Mouse (Mus musculus) embryonic facial prominence, embryonic 14.5 days (tissue): Measurements from ENCODE around the gene Tmem9b. TPM values are rescaled to one million over a fixed set of nuclear protein-coding genes. Genes with fewer than 3 reads are reported as not detected.

Experiments used
- ATAC-seq: fragments of 200-750 bp; cut with Nextera tagmentation; 2 replicates; pipeline ENCODE4 v1.8.0; 2017; ENCODE audit warnings: low read depth, moderate number of reproducible peaks, moderate TSS enrichment
- DNase-seq: peaks from one replicate; pipeline ENCODE4 v3.0.0-alpha.2; 2015; ENCODE audit warnings: low spot score
- H3K27ac ChIP-seq: fragments of 300-500 bp; sonication (generic); replicated peaks from 2 replicates; pipeline ENCODE4 v1.5.1; 2014; ENCODE audit warnings: low read depth, mild to moderate bottlenecking, low read length, moderate library complexity
- H3K27me3 ChIP-seq: fragments of 300-500 bp; sonication (generic); replicated peaks from 2 replicates; pipeline ENCODE4 v1.6.1; 2014; ENCODE audit warnings: low read length; ENCODE audit not compliant: control insufficient read depth, insufficient read depth
- H3K36me3 ChIP-seq: fragments of 300-500 bp; sonication (generic); 2 replicates; pipeline ENCODE4 v1.6.1; 2014; ENCODE audit warnings: low read length, mixed read lengths; ENCODE audit not compliant: control insufficient read depth, insufficient read depth
- H3K4me1 ChIP-seq: fragments of 300-500 bp; sonication (generic); 2 replicates; pipeline ENCODE4 v1.6.1; 2014; ENCODE audit warnings: antibody characterized with exemption, low read length; ENCODE audit not compliant: control insufficient read depth, insufficient read depth
- H3K4me2 ChIP-seq: fragments of 300-500 bp; sonication (generic); 2 replicates; pipeline ENCODE4 v1.6.1; 2014; ENCODE audit warnings: low read depth, mild to moderate bottlenecking, low read length, moderate library complexity, mixed read lengths
- H3K4me3 ChIP-seq: fragments of 300-500 bp; sonication (generic); 2 replicates; pipeline ENCODE4 v1.5.1; 2014; ENCODE audit warnings: low read depth, mild to moderate bottlenecking, low read length
- H3K9ac ChIP-seq: fragments of 300-500 bp; sonication (generic); 2 replicates; pipeline ENCODE4 v1.6.1; 2014; ENCODE audit warnings: low read depth, mild to moderate bottlenecking, low read length, moderate library complexity, mixed read lengths
- H3K9me3 ChIP-seq: fragments of 300-500 bp; sonication (generic); 2 replicates; pipeline ENCODE4 v1.6.1; 2016; ENCODE audit warnings: low read length; ENCODE audit not compliant: control insufficient read depth
- WGBS: fragments of 180-500 bp; shearing (Covaris S2); extraction: QIAGEN DNeasy Blood & Tissue Kit; methylation state at CpG from one replicate; pipeline ENCODE4 v1.1.7; 2014; 5-methylcytosine and 5-hydroxymethylcytosine counted together
- polyA plus RNA-seq: library from polyadenylated mRNA; unstranded; fragments of >200 nt; fragmentation: Nextera tagmentation; extraction: Ambion mirVana; gene quantifications from 2 replicates; pipeline ENCODE4 v1.2.1, GENCODE M21; 2014

Tmem9b gene
- polyA plus RNA-seq, 1 experiment from 2014 or later = 73.6 TPM

GRCm38 (mm10) chr7:109723114-109723513, 29.6 kb downstream of the Tmem9b start:
- no peak overlapping the region for H3K4me2 ChIP-seq
- 91% methylated on average over 7 of the region's 8 CpGs for WGBS

GRCm38 (mm10) chr7:109722618-109723017, 30.1 kb downstream of the Tmem9b start:
- Histone ChIP-seq H3K9ac (no peak overlapping the region), H3K27ac (no peak overlapping the region), H3K27me3 (no peaks in the 10 kb centered on the region), H3K4me1 (no peaks in the 10 kb centered on the region), H3K4me2 (no peak overlapping the region), H3K36me3 (no peaks in the 10 kb centered on the region), H3K4me3 (no peak overlapping the region), H3K9me3 (0 out of 2 replicates have a peak, but pooled peaks cover 4% of the 10 kb centered on the region)
- ATAC-seq (no peak), DNase-seq (no peak)
- 99% methylated on average over 2 of the region's 2 CpGs for WGBS

More at GRCm38 (mm10) chr7:109723114-109723513, 29.6 kb downstream of the Tmem9b start:
- H3K9ac ChIP-seq = no peak overlapping the region
- H3K4me1 ChIP-seq = no peaks in the 10 kb centered on the region
- H3K36me3 ChIP-seq = no peaks in the 10 kb centered on the region
- H3K27ac ChIP-seq = no peak overlapping the region
- H3K27me3 ChIP-seq = no peaks in the 10 kb centered on the region
- 0 out of 2 replicates have a peak, but pooled peaks cover 4% of the 10 kb centered on the region for H3K9me3 ChIP-seq
- no peak for DNase-seq
- no peak for ATAC-seq
- no peak overlapping the region for H3K4me3 ChIP-seq

DNA sequence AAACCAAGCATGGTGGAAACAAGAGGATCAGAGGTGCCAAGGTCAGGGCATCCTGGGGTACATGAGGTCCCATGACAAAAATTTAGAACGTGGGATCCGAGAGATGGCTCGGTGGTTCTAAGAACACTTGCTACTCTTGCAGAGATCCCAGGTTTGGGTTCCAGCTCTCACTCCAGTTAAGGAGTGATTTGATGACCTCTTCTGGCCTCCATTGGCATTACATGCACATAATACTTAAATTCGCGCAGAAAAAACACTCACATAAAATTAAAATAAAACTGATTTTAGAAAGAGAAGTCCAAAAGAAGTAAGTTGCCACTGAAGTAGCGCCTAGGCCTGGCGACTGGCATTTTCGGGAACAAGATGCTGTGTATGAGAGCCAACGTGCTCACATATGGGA, 33.4 kb downstream of the Tmem9b start:
- WGBS = 55% methylated on average over 9 of the region's 9 CpGs
- Histone ChIP-seq H3K9ac (no peak overlapping the region), H3K27me3 (no peaks in the 10 kb centered on the region), H3K27ac (no peak overlapping the region), H3K4me3 (no peak overlapping the region), H3K36me3 (no peaks in the 10 kb centered on the region), H3K4me2 (no peak overlapping the region), H3K4me1 (no peaks in the 10 kb centered on the region), H3K9me3 (0 out of 2 replicates have a peak, but pooled peaks cover 4% of the 10 kb centered on the region)
- ATAC-seq (no peak), DNase-seq (peak; percentile 81)

DNA sequence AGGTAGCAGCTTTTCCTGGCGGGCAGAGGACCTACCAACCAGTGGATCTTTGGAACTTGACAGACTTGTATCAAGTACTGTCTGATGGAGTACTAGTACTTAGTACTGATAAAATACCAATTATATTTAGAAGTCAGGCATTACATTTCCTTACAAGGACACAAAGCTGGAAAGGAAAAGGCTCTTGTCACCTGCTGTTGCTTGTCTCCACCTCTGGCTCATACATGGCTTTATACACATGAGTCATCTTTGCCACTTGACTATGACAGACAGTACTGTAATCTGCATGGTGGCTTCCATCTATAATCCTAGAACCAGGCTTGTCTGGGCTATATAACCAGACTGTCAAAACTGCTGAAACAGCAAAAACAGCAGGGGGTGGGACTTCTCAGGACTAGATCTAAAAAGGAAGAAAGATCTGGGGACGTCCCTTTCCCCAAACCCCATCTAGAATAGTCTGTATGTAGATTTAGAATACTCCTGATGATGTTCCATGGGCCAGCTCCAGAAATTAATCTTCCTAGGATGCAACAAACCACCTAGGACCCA, 39.2 kb downstream of the Tmem9b start:
- WGBS = 79% methylated on average over 2 of the region's 2 CpGs
- DNase-seq (no peak), ATAC-seq (no peak)
- no peak overlapping the region for H3K4me2 ChIP-seq
- H3K9me3 ChIP-seq = no peaks in the 10 kb centered on the region
- H3K27me3 ChIP-seq = no peaks in the 10 kb centered on the region
- peaks cover 37% of the 10 kb centered on the region for H3K36me3 ChIP-seq
- no peak overlapping the region for H3K9ac ChIP-seq
- H3K27ac ChIP-seq = no peak overlapping the region
- H3K4me1 ChIP-seq = 0 out of 2 replicates have a peak, but pooled peaks cover 3% of the 10 kb centered on the region
- no peak overlapping the region for H3K4me3 ChIP-seq

DNA sequence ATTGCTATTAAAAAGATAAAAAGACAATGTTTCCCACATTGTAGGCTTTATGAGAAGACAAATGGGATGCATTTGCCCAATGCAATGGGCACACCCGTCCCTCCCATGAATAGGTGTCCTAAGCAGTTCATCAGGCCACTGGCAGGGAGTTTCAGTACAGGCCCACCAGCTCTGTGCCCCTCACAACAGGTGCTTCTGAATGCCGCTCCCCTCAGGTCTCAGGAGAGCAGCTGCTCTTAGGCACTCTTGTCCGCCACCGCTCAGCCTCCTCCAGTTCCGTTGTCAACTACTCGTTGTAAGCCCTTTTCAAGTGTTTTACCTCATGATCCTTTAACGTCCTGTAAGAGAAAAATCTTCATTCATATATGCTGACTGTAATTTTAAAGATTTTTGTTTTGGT, 40.5 kb downstream of the Tmem9b start:
- Histone ChIP-seq H3K9me3 (no peaks in the 10 kb centered on the region), H3K27me3 (no peaks in the 10 kb centered on the region), H3K27ac (no peak overlapping the region), H3K36me3 (peaks cover 37% of the 10 kb centered on the region), H3K4me2 (no peak overlapping the region), H3K4me1 (peaks cover 3% of the 10 kb centered on the region; the same call in 1 of the 2 replicates), H3K9ac (no peak overlapping the region), H3K4me3 (no peak overlapping the region)
- WGBS = 89% methylated on average over 7 of the region's 7 CpGs
- DNase-seq (no peak), ATAC-seq (no peak)

GRCm38 (mm10) chr7:109710069-109710468, 42.6 kb downstream of the Tmem9b start:
- no peak overlapping the region for H3K4me3 ChIP-seq
- H3K27me3 ChIP-seq = no peaks in the 10 kb centered on the region
- no peaks in the 10 kb centered on the region for H3K9me3 ChIP-seq
- no peak for DNase-seq
- no peak overlapping the region for H3K9ac ChIP-seq
- H3K27ac ChIP-seq = 0 out of 2 replicates have a peak overlapping the region, but pooled peaks have one; percentile 41
- H3K36me3 ChIP-seq = peaks cover 37% of the 10 kb centered on the region
- ATAC-seq = no peak
- 78% methylated on average over 1 of the region's 1 CpGs for WGBS
- peaks cover 3% of the 10 kb centered on the region; the same call in 1 of the 2 replicates for H3K4me1 ChIP-seq
- no peak overlapping the region for H3K4me2 ChIP-seq

DNA sequence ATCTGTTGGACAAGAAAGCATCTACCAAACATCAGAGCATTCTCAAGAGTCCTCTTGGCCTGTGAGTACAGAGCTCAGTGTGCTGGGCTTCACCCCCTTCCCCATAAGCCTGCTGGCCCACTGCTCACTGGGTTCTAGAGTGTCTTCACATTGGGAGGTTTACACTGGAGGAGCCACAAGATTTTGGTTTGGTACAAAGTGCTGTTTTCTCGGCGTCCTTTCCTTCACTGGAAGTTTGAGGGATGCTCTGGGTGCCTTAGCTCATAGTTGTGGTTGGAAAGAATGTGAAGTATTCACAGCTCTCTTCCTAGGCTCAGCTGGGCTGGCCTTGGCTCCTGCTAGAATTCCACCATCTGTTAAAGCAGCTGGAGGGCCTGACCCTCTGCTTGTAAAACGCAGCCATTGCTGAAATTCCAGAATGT, 43.7 kb downstream of the Tmem9b start:
- Histone ChIP-seq H3K36me3 (peaks cover 37% of the 10 kb centered on the region), H3K9me3 (no peaks in the 10 kb centered on the region), H3K4me1 (peaks cover 3% of the 10 kb centered on the region; the same call in 1 of the 2 replicates), H3K27me3 (no peaks in the 10 kb centered on the region), H3K27ac (peak overlapping the region; percentile 61), H3K9ac (no peak overlapping the region), H3K4me3 (no peak overlapping the region), H3K4me2 (no peak overlapping the region)
- peak; percentile 80 for ATAC-seq
- peak; percentile 88 for DNase-seq
- 15% methylated on average over 3 of the region's 3 CpGs for WGBS

- Histone ChIP-seq H3K9ac (no peak overlapping the region), H3K27me3 (no peaks in the 10 kb centered on the region), H3K4me3 (no peak overlapping the region), H3K27ac (no peak overlapping the region), H3K36me3 (peaks cover 28% of the 10 kb centered on the region), H3K9me3 (no peaks in the 10 kb centered on the region), H3K4me1 (peaks cover 3% of the 10 kb centered on the region; the same call in 1 of the 2 replicates), H3K4me2 (no peak overlapping the region)
- WGBS = 44% methylated on average over 4 of the region's 4 CpGs
- ATAC-seq (no peak), DNase-seq (peak; percentile 78)
These were observed 45.5 kb downstream of the Tmem9b start for GRCm38 (mm10) chr7:109707023-109707785.
